Mouse (Mus musculus): ENCODE measurements around the gene Aldh5a1. TPM values are rescaled to one million over a fixed set of nuclear protein-coding genes. Genes with fewer than 3 reads are reported as not detected.

Aldh5a1 gene
- polyA plus RNA-seq, 1 experiment = 3.8 TPM

GRCm38 (mm10) chr13:24960084-24960483 lies 22.6 kb upstream of the Aldh5a1 start:
- TF ChIP-seq POLR2A (IDR thresholded peaks at IDR 0.05; ENCODE audit: borderline replicate concordance, extremely low read depth, low read depth, low read length) (no peak), CTCF (IDR thresholded peaks at IDR 0.05; ENCODE audit: insufficient read depth, low read length) (no peak)
- WGBS = 64% methylated on average over 3 of the region's 3 CpGs
- Histone ChIP-seq H3K4me3 (replicated peaks; ENCODE audit: extremely low read depth, low read depth, low read length) (no peak overlapping the region), H3K4me1 (ENCODE audit: control insufficient read depth, insufficient read depth, low read length) (no peaks in the 10 kb centered on the region)
- no peak for DNase-seq

- Histone ChIP-seq H3K4me1 (ENCODE audit: control insufficient read depth, insufficient read depth, low read length) (no peaks in the 10 kb centered on the region), H3K4me3 (replicated peaks; ENCODE audit: extremely low read depth, low read depth, low read length) (no peak overlapping the region)
- no peak for DNase-seq
- 90% methylated on average over 11 of the region's 11 CpGs for WGBS
- TF ChIP-seq POLR2A (IDR thresholded peaks at IDR 0.05; ENCODE audit: borderline replicate concordance, extremely low read depth, low read depth, low read length) = no peak
- TF ChIP-seq CTCF (IDR thresholded peaks at IDR 0.05; ENCODE audit: insufficient read depth, low read length) = no peak
Observed at GRCm38 (mm10) chr13:24958671-24959070, 21.2 kb upstream of the Aldh5a1 start.

- no peak overlapping the region for H3K4me3 ChIP-seq (replicated peaks; ENCODE audit: extremely low read depth, low read depth, low read length)
- 26% methylated on average over 10 of the region's 10 CpGs for WGBS
- no peak for TF ChIP-seq POLR2A (IDR thresholded peaks at IDR 0.05; ENCODE audit: borderline replicate concordance, extremely low read depth, low read depth, low read length)
- no peak for TF ChIP-seq CTCF (IDR thresholded peaks at IDR 0.05; ENCODE audit: insufficient read depth, low read length)
- DNase-seq = no peak
- no peaks in the 10 kb centered on the region for H3K4me1 ChIP-seq (ENCODE audit: control insufficient read depth, insufficient read depth, low read length)
Observed at GRCm38 (mm10) chr13:24955500-24955899, 18.0 kb upstream of the Aldh5a1 start.

- no peak for DNase-seq
- TF ChIP-seq POLR2A (IDR thresholded peaks at IDR 0.05; ENCODE audit: borderline replicate concordance, extremely low read depth, low read depth, low read length) = no peak
- TF ChIP-seq CTCF (IDR thresholded peaks at IDR 0.05; ENCODE audit: insufficient read depth, low read length) = no peak
- Histone ChIP-seq H3K4me3 (replicated peaks; ENCODE audit: extremely low read depth, low read depth, low read length) (no peak overlapping the region), H3K4me1 (ENCODE audit: control insufficient read depth, insufficient read depth, low read length) (no peaks in the 10 kb centered on the region)
- 41% methylated on average over 11 of the region's 11 CpGs for WGBS
Observed at GRCm38 (mm10) chr13:24955091-24955490, 17.6 kb upstream of the Aldh5a1 start.

- H3K4me1 ChIP-seq (ENCODE audit: control insufficient read depth, insufficient read depth, low read length) = no peaks in the 10 kb centered on the region
- no peak for TF ChIP-seq CTCF (IDR thresholded peaks at IDR 0.05; ENCODE audit: insufficient read depth, low read length)
- no peak for TF ChIP-seq POLR2A (IDR thresholded peaks at IDR 0.05; ENCODE audit: borderline replicate concordance, extremely low read depth, low read depth, low read length)
- DNase-seq = no peak
- 74% methylated on average over 7 of the region's 7 CpGs for WGBS
- H3K4me3 ChIP-seq (replicated peaks; ENCODE audit: extremely low read depth, low read depth, low read length) = no peak overlapping the region
Observed at GRCm38 (mm10) chr13:24952659-24953058, 15.2 kb upstream of the Aldh5a1 start.

- TF ChIP-seq CTCF (IDR thresholded peaks at IDR 0.05; ENCODE audit: insufficient read depth, low read length) (no peak), POLR2A (IDR thresholded peaks at IDR 0.05; ENCODE audit: borderline replicate concordance, extremely low read depth, low read depth, low read length) (no peak)
- no peaks in the 10 kb centered on the region for H3K4me1 ChIP-seq (ENCODE audit: control insufficient read depth, insufficient read depth, low read length)
- no peak overlapping the region for H3K4me3 ChIP-seq (replicated peaks; ENCODE audit: extremely low read depth, low read depth, low read length)
- WGBS = 86% methylated on average over 6 of the region's 6 CpGs
- no peak for DNase-seq
Observed at GRCm38 (mm10) chr13:24948870-24949269, 11.4 kb upstream of the Aldh5a1 start.

GRCm38 (mm10) chr13:24947158-24947557 lies 9.7 kb upstream of the Aldh5a1 start:
- TF ChIP-seq CTCF (IDR thresholded peaks at IDR 0.05; ENCODE audit: insufficient read depth, low read length) (no peak), POLR2A (IDR thresholded peaks at IDR 0.05; ENCODE audit: borderline replicate concordance, extremely low read depth, low read depth, low read length) (no peak)
- H3K4me1 ChIP-seq (ENCODE audit: control insufficient read depth, insufficient read depth, low read length) = no peaks in the 10 kb centered on the region
- H3K4me3 ChIP-seq (replicated peaks; ENCODE audit: extremely low read depth, low read depth, low read length) = no peak overlapping the region
- DNase-seq = no peak
- 74% methylated on average over 5 of the region's 5 CpGs for whole genome bisulfite sequencing

GRCm38 (mm10) chr13:24945567-24945966 lies 8.1 kb upstream of the Aldh5a1 start:
- H3K4me1 ChIP-seq (ENCODE audit: control insufficient read depth, insufficient read depth, low read length) = no peaks in the 10 kb centered on the region
- no peak for DNase-seq
- 44% methylated on average over 4 of the region's 4 CpGs for WGBS
- TF ChIP-seq POLR2A (IDR thresholded peaks at IDR 0.05; ENCODE audit: borderline replicate concordance, extremely low read depth, low read depth, low read length) (no peak), CTCF (IDR thresholded peaks at IDR 0.05; ENCODE audit: insufficient read depth, low read length) (no peak)
- H3K4me3 ChIP-seq (replicated peaks; ENCODE audit: extremely low read depth, low read depth, low read length) = no peak overlapping the region

GRCm38 (mm10) chr13:24943303-24943702 lies 5.8 kb upstream of the Aldh5a1 start:
- TF ChIP-seq POLR2A (IDR thresholded peaks at IDR 0.05; ENCODE audit: borderline replicate concordance, extremely low read depth, low read depth, low read length) (no peak), CTCF (IDR thresholded peaks at IDR 0.05; ENCODE audit: insufficient read depth, low read length) (no peak)
- 34% methylated on average over 8 of the region's 8 CpGs for WGBS
- no peak for DNase-seq
- peaks cover 3% of the 10 kb centered on the region; the same call in 1 of the 2 replicates for H3K4me1 ChIP-seq (ENCODE audit: control insufficient read depth, insufficient read depth, low read length)
- H3K4me3 ChIP-seq (replicated peaks; ENCODE audit: extremely low read depth, low read depth, low read length) = no peak overlapping the region

- 54% methylated on average over 17 of the region's 17 CpGs for WGBS
- no peak for DNase-seq
- no peak for TF ChIP-seq CTCF (IDR thresholded peaks at IDR 0.05; ENCODE audit: insufficient read depth, low read length)
- TF ChIP-seq POLR2A (IDR thresholded peaks at IDR 0.05; ENCODE audit: borderline replicate concordance, extremely low read depth, low read depth, low read length) = no peak
- Histone ChIP-seq H3K4me3 (replicated peaks; ENCODE audit: extremely low read depth, low read depth, low read length) (no peak within 1 kb of the TSS), H3K4me1 (ENCODE audit: control insufficient read depth, insufficient read depth, low read length) (peaks cover 7% of the 10 kb centered on the region)
Observed at GRCm38 (mm10) chr13:24942512-24943282, 5.2 kb upstream of the Aldh5a1 start, which contains the start of gene Gpld1. Gpld1 (plus strand) TSS chr13:24943152.
